Mouse (Mus musculus): ENCODE data around the gene Dlgap5.
A peak's percentile ranks its signal among the peaks of the same experiment; 100 is the strongest.
"Not testable (repeated sequence)": the region's sequence is repeated elsewhere in the genome, so short reads cannot be mapped to it uniquely, and the experiment has no call there.

The Dlgap5 gene

DNA sequence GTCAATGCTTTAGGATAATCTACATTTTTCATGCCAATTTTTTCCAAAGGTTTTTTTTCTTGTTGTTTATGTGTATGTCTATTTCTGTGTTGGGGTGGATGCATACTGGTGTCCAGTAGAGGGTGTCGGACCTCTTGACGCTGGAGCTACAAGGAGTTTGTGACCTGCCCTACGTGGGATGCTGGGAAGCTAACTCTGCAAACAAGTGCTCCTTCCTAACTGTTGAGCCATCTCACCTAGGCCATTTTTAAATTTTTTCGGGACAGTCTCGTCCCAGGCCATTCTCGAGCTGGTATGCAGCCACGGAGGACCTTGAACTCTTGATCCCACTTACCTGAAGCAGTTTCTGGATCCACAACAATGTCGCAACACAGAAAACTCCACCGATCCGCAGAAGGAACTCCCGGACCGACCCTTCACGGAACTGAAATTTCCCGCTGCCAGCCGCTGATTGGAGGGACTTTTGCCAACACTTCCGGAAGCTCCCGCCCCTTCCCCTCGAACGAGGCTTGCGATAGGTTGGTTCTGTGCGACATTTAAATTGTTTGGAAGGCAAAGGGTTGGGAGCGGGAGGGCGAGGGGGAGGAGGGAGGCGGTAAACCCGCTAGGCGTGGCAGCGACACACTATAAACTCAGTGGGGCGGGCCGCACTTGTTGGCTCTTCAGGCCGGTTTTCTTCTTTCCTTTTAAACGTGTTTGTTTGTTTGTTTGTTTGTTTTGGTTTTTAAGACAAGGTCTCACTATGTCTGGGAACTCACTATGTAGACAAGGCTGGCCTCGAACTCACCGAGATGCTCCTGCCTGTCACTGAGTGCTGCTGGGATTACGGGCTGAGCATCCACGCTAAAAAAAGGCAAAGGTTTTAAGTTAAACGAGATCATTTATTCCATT is at the start of gene Dlgap5:
TSS of gene Dlgap5 (minus strand) at position 633 of the 891 bp plus-strand sequence.
- DNase-seq, result peak; percentile 90

DNA sequence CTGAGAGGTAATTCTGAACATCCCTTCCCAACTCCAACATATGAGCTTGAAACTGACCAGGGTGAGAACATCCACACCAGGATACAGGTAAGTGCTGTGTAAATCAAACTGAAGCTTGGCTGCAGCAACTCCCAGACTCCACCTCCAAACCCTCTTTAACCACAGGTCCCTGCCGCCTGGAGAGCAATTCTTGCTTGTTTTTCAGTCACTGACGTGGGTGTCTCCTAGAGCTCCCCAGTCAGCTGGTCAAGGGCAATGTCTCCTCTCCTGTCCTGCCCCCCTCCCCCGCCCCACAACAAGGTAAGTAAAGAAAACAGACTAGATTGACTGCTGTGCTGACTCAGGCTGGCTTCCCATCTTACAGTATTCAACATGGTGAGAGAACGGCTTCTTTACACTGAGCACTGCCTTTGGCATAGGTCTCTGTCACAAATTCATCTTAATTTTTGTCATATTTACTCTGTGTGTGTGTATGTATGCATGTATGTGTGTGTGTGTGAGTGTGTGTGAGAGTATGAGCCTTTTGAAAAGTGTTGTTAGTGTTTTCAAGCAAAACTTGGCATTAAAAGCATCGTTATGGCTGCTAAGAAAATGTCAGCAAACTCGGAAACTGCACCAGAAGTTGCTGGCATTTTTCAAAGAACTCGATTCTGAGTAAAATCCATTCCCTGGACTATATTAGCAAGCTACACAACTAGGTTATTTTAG is 47.4 kb upstream of the Dlgap5 start:
- no peak for DNase-seq

DNA sequence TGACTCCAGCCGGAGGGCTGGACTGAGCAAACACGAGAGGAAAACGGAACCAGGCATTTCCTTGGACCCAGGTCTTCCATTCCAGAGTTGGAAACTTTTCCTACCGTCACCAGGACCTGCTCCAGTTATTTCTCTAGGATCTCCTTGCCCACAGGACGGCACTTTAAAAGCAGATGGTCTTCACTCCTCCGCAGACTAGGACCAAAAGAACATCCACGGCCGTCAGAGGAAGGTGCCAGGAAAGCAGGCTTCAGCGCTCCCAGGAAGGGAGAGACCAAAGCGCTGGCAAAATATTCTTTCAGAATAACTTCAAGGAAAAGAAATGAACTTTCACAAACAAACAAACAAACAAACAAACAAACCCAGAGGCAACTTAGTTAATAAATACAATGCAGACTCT is 46.2 kb upstream of the Dlgap5 start:
- no peak for DNase-seq

DNA sequence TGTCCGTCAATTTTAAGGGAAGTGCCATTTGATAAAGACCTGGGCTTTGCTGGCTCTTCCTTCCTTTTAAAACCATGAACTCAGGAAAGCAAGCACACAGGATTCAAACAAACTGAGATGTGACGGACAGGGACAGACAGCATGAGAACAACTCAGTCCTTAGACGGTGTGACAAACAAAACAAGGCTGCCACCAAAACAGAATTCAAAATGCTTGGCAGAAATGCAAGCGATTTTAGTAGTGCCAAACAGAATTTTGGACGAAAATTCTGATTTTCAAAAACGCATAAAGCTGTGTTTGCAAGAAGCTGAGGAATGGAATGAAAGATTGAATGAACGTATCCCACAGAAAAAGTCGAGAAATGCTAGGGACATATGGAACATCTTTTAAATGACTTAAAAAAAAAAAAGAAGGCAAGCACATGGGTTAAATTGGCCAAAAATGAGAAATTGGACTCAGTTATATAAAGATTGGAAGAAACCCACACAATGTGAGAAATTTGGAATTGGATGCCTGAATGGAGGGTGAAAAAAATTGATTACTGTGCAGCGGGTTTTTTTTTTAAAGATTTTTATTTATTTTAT is 44.8 kb upstream of the Dlgap5 start:
- no peak for DNase-seq

DNA sequence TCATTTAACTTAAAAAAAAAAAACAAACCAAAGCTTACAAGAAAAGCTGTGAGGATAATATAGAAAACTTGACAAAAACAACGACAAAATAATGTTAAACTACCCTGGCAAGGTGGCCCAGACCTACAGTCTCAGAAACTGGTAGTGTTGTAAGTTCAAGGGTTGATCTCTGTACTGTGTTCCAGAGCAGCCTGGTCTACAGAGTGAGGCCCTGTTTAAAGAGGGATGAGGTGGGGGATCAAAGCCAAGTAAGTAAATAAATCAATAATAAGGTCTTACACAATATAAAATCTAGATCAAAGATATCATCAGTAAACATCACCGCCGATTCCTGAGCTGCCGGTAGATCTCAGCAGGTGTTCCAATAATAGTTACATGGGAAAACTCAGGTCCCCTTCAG is 44.2 kb upstream of the Dlgap5 start:
- DNase-seq, result no peak

DNA sequence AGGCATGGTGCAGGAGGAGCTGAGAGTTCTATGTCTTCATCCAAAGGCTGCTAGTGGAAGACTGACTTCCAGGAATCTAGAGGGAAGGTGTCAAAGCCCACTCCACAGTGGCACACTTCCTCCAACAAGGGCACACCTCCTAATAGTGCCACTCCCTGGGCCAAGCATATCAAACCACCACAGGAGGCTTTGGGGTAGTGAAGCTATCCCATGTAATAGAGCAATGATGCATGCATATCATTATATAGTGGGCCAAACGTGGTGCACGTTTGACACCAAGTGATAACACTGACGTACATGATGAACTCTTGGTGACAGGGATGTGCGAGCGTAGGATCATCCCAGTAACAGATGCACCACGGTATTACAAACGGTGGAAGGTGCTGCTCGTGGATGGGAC is 43.8 kb upstream of the Dlgap5 start:
- no peak for DNase-seq

- no peak for DNase-seq
Measured at GRCm38 (mm10) chr14:47459556-47459955, 41.3 kb upstream of the Dlgap5 start.

- DNase-seq, result not testable (repeated sequence)
Measured at GRCm38 (mm10) chr14:47450121-47450520, 31.9 kb upstream of the Dlgap5 start, which contains the start of gene Fbxo34. Gene Fbxo34 (plus strand): TSS chr14:47450421.

GRCm38 (mm10) chr14:47445331-47446095 is 27.3 kb upstream of the Dlgap5 start:
- DNase-seq, result peak; percentile 34

DNA sequence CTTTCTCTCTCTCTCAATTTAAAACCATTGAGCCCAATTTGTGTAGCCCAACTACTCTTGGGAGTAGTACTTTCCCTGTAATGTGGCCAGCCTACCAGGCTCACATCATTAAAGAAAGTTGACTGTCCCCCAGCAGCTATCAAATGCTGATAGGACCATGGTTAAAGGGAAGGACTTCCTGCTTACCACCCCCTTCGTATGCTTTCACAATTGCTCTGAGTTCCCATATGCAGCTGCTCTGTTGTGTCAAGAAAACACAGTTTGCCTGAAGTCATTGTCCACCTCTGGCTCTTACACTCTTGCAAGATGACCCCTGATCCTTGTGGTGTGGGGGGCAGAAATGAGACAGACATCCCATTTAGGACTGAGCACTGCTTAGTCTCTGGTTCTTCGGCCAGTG is 26.7 kb upstream of the Dlgap5 start:
- no peak for DNase-seq

- DNase-seq, result no peak
Measured at GRCm38 (mm10) chr14:47438947-47439346, 20.7 kb upstream of the Dlgap5 start.

GRCm38 (mm10) chr14:47432987-47433386 is 14.8 kb upstream of the Dlgap5 start:
- DNase-seq, result no peak

DNA sequence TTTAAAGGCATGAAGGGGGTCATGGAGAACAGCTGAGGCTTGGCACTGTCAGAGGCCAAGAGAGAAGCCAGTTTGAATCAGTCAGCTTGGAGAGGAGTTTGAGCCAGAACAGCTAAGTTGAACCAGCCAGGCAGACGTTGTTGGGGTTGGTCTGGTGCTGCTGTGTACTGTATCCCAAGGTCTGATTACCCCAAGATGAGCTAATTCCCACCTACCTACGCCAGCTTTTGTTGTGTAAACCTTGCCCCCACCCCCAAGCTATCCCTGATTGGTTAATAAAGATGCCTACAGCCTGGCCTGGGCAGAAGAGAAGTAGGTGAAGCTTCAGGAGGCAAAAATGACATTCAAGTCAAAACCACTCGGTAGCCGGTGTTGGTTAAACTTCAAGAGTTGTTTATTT is 4.3 kb upstream of the Dlgap5 start:
- no peak for DNase-seq

GRCm38 (mm10) chr14:47421606-47422005 is 3.4 kb upstream of the Dlgap5 start:
- DNase-seq, result no peak

- no peak for DNase-seq
Measured at GRCm38 (mm10) chr14:47419723-47420276, 1.6 kb upstream of the Dlgap5 start.

DNA sequence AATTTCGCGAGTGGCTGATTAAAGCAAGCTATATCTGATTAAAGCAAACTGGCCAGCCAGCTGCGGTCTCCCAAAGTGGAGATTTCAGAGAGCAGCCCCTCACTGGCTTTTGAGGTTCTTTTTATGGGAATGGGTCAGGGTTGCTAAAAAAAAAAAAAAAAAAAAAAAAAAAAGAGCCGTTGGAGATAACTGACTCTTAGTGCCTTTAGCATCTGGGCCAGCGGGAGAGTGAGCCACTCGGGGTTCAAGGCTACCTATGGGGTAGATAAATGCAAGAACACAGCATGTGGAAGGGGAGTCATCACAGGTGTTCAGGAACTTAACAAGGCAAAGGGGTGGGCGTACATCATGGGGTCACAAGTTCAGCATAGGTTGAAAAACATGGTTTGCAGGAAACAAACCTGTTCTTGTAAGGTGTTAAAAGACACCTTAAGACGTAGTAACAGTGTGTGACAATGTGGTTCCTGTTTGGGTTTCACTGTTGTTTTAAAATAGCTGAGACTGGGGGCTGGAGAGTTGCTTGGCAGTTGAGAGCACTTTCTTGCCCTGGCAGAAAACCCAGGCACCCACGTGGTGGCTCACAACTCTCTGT is 923 bp upstream of the Dlgap5 start:
- no peak for DNase-seq

DNA sequence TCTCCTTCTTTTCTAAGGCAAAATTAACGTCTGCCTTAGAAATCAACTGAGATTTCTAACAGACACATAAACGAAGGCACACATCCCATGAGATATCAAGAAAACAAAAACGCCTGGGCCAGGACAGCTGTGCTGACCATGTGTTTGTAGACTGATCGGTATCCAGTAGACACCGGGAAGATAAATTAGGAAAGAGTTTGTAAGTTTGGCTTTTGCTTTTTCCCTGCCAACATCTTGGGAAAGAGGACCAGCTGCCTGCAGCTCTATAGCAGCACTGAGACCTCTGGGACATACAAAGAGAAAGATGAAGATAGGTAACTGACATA is 422 bp upstream of the Dlgap5 start:
- DNase-seq, result no peak

- no peak for DNase-seq
Measured at GRCm38 (mm10) chr14:47417346-47417745, 861 bp downstream of the Dlgap5 start.

GRCm38 (mm10) chr14:47406000-47406399 is 12.2 kb downstream of the Dlgap5 start:
- DNase-seq, result no peak

DNA sequence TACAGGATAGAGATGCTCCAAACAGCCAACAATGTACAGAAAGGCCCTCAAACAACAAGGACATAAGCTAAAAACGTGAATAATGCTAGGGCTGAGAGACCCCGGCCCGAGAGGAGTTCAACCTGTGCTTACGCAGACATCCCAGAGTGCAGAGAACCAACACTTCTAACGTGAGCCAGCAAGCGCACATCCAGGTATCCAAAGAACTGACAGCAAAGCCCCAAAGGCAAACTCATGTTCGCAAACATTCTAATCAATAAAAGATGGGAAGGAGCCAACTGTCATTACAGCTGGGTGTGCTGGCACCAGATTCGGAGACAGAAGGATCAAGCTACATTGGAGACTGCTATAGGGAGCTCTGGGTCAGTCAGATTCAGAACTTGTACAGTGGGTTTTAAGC is 15.5 kb downstream of the Dlgap5 start:
- DNase-seq, result peak; percentile 8

- no peak for DNase-seq
Measured at GRCm38 (mm10) chr14:47396165-47396652, 22.0 kb downstream of the Dlgap5 start.

- DNase-seq, result no peak
Measured at GRCm38 (mm10) chr14:47395462-47396026, 22.7 kb downstream of the Dlgap5 start.

All from layer of hippocampus, adult 9-11 months (tissue).